In the genomic region with DNA sequence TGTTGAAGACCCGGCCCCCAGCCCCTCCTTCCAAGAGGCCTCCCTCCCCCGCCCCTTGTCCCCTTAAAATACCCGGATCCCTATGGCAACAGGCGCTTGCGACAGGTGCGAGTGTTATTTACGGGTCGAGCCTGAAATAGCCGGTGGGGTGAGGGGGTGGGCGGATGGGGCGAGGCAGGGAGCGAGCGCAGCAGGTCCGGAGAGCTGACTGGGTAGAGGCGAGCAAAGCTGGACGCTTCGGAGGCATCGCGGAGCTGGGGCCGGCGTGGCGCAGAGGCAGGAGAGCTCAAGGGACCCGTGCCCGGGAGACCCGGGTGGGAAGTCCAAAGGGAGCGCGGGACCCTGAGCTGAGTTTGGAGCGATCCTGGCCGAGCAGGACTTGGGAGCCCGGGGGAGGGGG, we compare ENCODE assay signal across 8 mouse cellular contexts. TPM values are rescaled to one million over a fixed set of nuclear protein-coding genes. Genes with fewer than 3 reads are reported as not detected.
DNase-seq lines count a peak whose midpoint lies in the region; ATAC-seq and TF ChIP-seq lines count a peak whose summit lies in the region.

No protein-coding gene starts in this region.

- H3K27ac ChIP-seq in kidney, embryonic 16.5 days (ENCODE audit: low read length) = no peak overlapping the region
- 0 out of 2 replicates have a peak overlapping the region, but pooled peaks have one; percentile 24 for H3K27ac ChIP-seq in embryonic facial prominence, embryonic 10.5 days (replicated peaks)

- H3K9me3 ChIP-seq in kidney, embryonic 16.5 days (ENCODE audit: low read length) = no peaks in the 10 kb centered on the region
- no peaks in the 10 kb centered on the region for H3K9me3 ChIP-seq in embryonic facial prominence, embryonic 10.5 days

- H3K79me2 ChIP-seq in myocyte (ENCODE audit: control insufficient read depth, insufficient read depth) = no peaks in the 10 kb centered on the region

- H3K4me3 ChIP-seq in kidney, embryonic 16.5 days (ENCODE audit: low read length) = peak overlapping the region; percentile 9
- H3K4me3 ChIP-seq in embryonic facial prominence, embryonic 10.5 days = peak overlapping the region; percentile 52
- H3K4me3 ChIP-seq in myocyte = peak overlapping the region; percentile 17

- H3K4me1 ChIP-seq in kidney, embryonic 16.5 days (ENCODE audit: insufficient read depth, low read length) = peaks cover 8% of the 10 kb centered on the region; the same call in 1 of the 2 replicates
- H3K4me1 ChIP-seq in embryonic facial prominence, embryonic 10.5 days = peaks cover 23% of the 10 kb centered on the region

- H3K9ac ChIP-seq in kidney, embryonic 16.5 days (replicated peaks; ENCODE audit: low read length) = no peak overlapping the region

- peak; percentile 56; the same call in 1 of the 2 replicates for ATAC-seq in kidney, embryonic 16.5 days (ENCODE audit: low FRiP score, low TSS enrichment)

- under 1% methylated on average over 28 of the region's 30 CpGs for WGBS in kidney, embryonic 16.5 days
- under 1% methylated on average over 30 of the region's 30 CpGs for WGBS in embryonic facial prominence, embryonic 10.5 days

- no peaks in the 10 kb centered on the region for H3K36me3 ChIP-seq in kidney, embryonic 16.5 days (ENCODE audit: insufficient read depth, low read length)
- H3K36me3 ChIP-seq in embryonic facial prominence, embryonic 10.5 days (replicated peaks) = no peaks in the 10 kb centered on the region
- H3K36me3 ChIP-seq in myocyte (ENCODE audit: control insufficient read depth, insufficient read depth) = no peaks in the 10 kb centered on the region

- H3K4me2 ChIP-seq in kidney, embryonic 16.5 days (replicated peaks; ENCODE audit: low read depth, low read length) = peak overlapping the region; percentile 41
- peak overlapping the region; percentile 48 for H3K4me2 ChIP-seq in myocyte (ENCODE audit: low read depth)

- DNase-seq in kidney, adult 8-10 months = no peak
- DNase-seq in embryonic facial prominence, embryonic 10.5 days (ENCODE audit: low spot score) = no peak
- DNase-seq in heart, postnatal 10 days = peak; percentile 10 to 11
- DNase-seq in urinary bladder, adult 2 months (ENCODE audit: low spot score) = no peak
- no peak for DNase-seq in adrenal gland, adult 18-20 months (ENCODE audit: low spot score in 2 of 2)
- DNase-seq in spleen, adult 18-20 months = no peak

- peak; percentile 69 for TF ChIP-seq POLR2A in myocyte (IDR thresholded peaks at IDR 0.05; ENCODE audit: insufficient read length, low read depth)

- H3ac ChIP-seq in myocyte (ENCODE audit: control insufficient read depth, insufficient read length) = no peak overlapping the region

- intact Hi-C loops in heart, postnatal 10 days (cut with DNase I) = no loop called here

- H3K27me3 ChIP-seq in kidney, embryonic 16.5 days (ENCODE audit: insufficient read depth, low read length) = peaks cover 62% of the 10 kb centered on the region
- peaks cover 82% of the 10 kb centered on the region for H3K27me3 ChIP-seq in embryonic facial prominence, embryonic 10.5 days (replicated peaks; ENCODE audit: low read depth, poor library complexity, severe bottlenecking)
- H3K27me3 ChIP-seq in myocyte (ENCODE audit: control insufficient read depth, insufficient read depth, insufficient read length) = no peaks in the 10 kb centered on the region

TF ChIP-seq in myocyte, 11 proteins besides CTCF, POLR2A, EP300 and RAD21:
- TF ChIP-seq E2F4 (IDR thresholded peaks at IDR 0.05; ENCODE audit: insufficient read depth) = no peak
- no peak for TF ChIP-seq TCF3 (IDR thresholded peaks at IDR 0.05; ENCODE audit: insufficient read length, low read depth)
- no peak for TF ChIP-seq MAX (IDR thresholded peaks at IDR 0.05; ENCODE audit: low read depth)
- TF ChIP-seq TCF12 (IDR thresholded peaks at IDR 0.05; ENCODE audit: insufficient read depth, poor library complexity, severe bottlenecking) = no peak
- peak in 1 of 3 experiments; percentile 45 for TF ChIP-seq MYOD1 (IDR thresholded peaks at IDR 0.05; ENCODE audit: control insufficient read depth in 1 of 3, insufficient read length in 2 of 3, low read depth in 2 of 3)
- TF ChIP-seq MYOG (IDR thresholded peaks at IDR 0.05; ENCODE audit: control insufficient read depth in 1 of 3, insufficient read depth in 1 of 3, insufficient read length in 2 of 3, low read depth in 2 of 3) = peak in 1 of 3 experiments; percentile 18
- peak; percentile 64 for TF ChIP-seq POLR2AphosphoS2 (IDR thresholded peaks at IDR 0.05; ENCODE audit: insufficient read length, low read depth)

RNA-seq across cellular contexts. Expression of gene Cacng6, which starts 0.6 kb away (rescaled TPM):
- 0.19 and 0.22 TPM in 2 replicates for polyA plus RNA-seq in kidney, embryonic 16.5 days (2015; fragmentation: Nextera tagmentation; extraction: Ambion mirVana)
- 0.29 TPM in 1 of 2 replicates, not detected in the other for polyA plus RNA-seq in embryonic facial prominence, embryonic 10.5 days (2016; fragmentation: Nextera tagmentation; extraction: Ambion mirVana)
- total RNA-seq in heart, postnatal 10 days (2021) = 1 to 10 TPM; 1.9 to 2.0 TPM
- 15.0 TPM for polyA plus RNA-seq in myocyte (2012; fragmentation: generic; extraction: Trizol)
- polyA plus RNA-seq in urinary bladder, adult 2 months (2012; rRNA removed) = not detected in 2 replicates
- total RNA-seq in adrenal gland, adult 18-20 months (2021) = not detected

RNA-seq across cellular contexts. Expression of gene Cacng8, which starts 32.9 kb away (rescaled TPM):
- polyA plus RNA-seq in kidney, embryonic 16.5 days (2015; fragmentation: Nextera tagmentation; extraction: Ambion mirVana) = 1.0 TPM in 2 replicates
- polyA plus RNA-seq in embryonic facial prominence, embryonic 10.5 days (2016; fragmentation: Nextera tagmentation; extraction: Ambion mirVana) = 8.5 and 11.4 TPM in 2 replicates
- not detected for total RNA-seq in heart, postnatal 10 days (2021)
- 0.18 TPM for polyA plus RNA-seq in myocyte (2012; fragmentation: generic; extraction: Trizol)
- 0.15 TPM in 1 of 2 replicates, not detected in the other for polyA plus RNA-seq in urinary bladder, adult 2 months (2012; rRNA removed)
- total RNA-seq in adrenal gland, adult 18-20 months (2021) = 1 to 10 TPM; 1.7 to 3.5 TPM

Comparison
In these comparisons a context has a peak if more than half of its experiments do, and no peak if none do; other contexts are left out.
1. DNase-seq: peak in heart, postnatal 10 days (2 of 2); none in kidney, adult 8-10 months (0 of 2), embryonic facial prominence, embryonic 10.5 days (single experiment), urinary bladder, adult 2 months (single experiment), adrenal gland, adult 18-20 months (0 of 2) and spleen, adult 18-20 months (0 of 2).
2. RNA of gene Cacng6, which starts 0.6 kb away (polyA plus RNA-seq): 15.0 TPM in myocyte (single experiment); 0.29 TPM in embryonic facial prominence, embryonic 10.5 days, 0.19 to 0.22 TPM in kidney, embryonic 16.5 days and not detected in urinary bladder, adult 2 months; every median in the first group is over 10 times any median in the second.
3. Peak in every context shown above with its lines, with median percentiles within 50 percentile points of each other: H3K4me3 ChIP-seq.